Mouse (Mus musculus) megakaryocyte, embryonic 14.5 days (primary cell): ENCODE results near the gene Tmem9. TPM values are rescaled to one million over a fixed set of nuclear protein-coding genes. Genes with fewer than 3 reads are reported as not detected.

Experiments
- H3K27me3 ChIP-seq: replicated peaks from 2 replicates; pipeline ENCODE3; 2012; ENCODE audit warnings: inconsistent platforms
- H3K36me3 ChIP-seq: replicated peaks from 2 replicates; pipeline ENCODE3; 2012; ENCODE audit warnings: low read length, inconsistent platforms, mixed read lengths
- H3K4me1 ChIP-seq: 2 replicates; pipeline ENCODE4 v1.6.1; 2012; ENCODE audit warnings: inconsistent platforms
- H3K4me3 ChIP-seq: replicated peaks from 2 replicates; pipeline ENCODE3; 2012; ENCODE audit warnings: moderate library complexity, mild to moderate bottlenecking, inconsistent platforms
- H3K9me3 ChIP-seq: 2 replicates; pipeline ENCODE4 v1.6.1; 2012; ENCODE audit warnings: inconsistent platforms
- FLI1 ChIP-seq: IDR thresholded peaks from 2 replicates; pipeline ENCODE4 v1.6.1; 2012; ENCODE audit warnings: low read length, inconsistent platforms, mixed read lengths
- GATA1 ChIP-seq: IDR thresholded peaks from 3 replicates; pipeline ENCODE4 v1.6.1; 2012; ENCODE audit warnings: mixed read lengths, low read length, inconsistent platforms, borderline replicate concordance
- polyA plus RNA-seq: library from polyadenylated mRNA; stranded (reverse); fragments of >175 nt; gene quantifications from 2 replicates; pipeline ENCODE4 v1.2.3, GENCODE M21; 2012; ENCODE audit warnings: low replicate concordance; ENCODE audit not compliant: insufficient read depth

The Tmem9 gene
- polyA plus RNA-seq = 6.0 and 24.1 TPM in 2 replicates

DNA sequence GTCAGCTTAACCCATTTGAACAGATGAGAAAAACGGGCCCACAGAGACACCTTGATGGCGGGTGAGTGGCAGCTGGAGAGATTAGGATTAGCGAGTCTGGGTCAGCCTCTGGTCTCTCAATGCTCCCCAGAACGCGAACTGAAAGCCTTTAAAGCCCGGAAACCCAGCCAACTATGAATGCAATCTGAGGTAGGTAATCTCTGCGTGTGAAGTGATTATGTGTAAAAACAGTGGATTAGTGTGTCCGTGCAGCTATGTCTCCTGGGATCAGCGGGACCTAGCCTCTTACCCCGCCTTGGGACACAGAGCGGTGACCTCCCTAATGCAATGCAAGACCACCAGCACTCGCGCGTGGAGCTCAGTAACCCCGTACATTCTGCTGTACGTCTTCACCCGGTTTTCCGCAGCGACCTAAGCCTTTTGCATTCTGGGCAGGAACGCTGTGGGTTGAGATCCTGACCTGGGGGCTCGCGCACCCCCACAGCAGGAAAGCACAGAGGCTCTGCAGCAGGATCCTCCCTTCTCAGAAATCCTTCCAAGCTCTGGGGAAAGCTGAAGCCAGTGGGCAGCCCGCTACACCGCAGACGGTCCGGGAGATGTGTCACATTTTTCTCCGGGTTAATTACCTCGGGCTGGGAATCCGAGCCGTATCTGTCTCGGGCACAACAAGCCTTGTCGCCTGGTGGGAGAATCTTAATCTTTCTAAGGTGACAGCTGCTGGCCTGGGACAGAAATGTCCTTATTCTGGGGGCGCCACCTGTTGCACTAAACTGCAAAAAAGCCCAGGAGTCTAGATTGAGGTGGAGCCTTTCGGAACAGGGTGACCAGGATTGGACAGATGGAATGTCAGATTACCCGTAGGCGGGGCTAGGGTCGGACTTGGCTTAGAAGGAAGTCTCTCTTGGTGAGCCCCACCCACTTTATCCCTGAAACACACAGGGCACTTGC, at the start of gene Tmem9:
Gene Tmem9 (plus strand): TSS at position 940 of the 948 bp plus-strand sequence.
- Histone ChIP-seq H3K4me1 (peaks cover 47% of the 10 kb centered on the region), H3K27me3 (peaks cover 46% of the 10 kb centered on the region), H3K36me3 (peaks cover 5% of the 10 kb centered on the region), H3K9me3 (peaks cover 10% of the 10 kb centered on the region), H3K4me3 (peak within 1 kb of the TSS; percentile 87)
- TF ChIP-seq FLI1 = no peak
- TF ChIP-seq GATA1 = no peak

GRCm38 (mm10) chr1:135958483-135958882, 49.5 kb upstream of the Tmem9 start:
- TF ChIP-seq FLI1 (no peak), GATA1 (no peak)
- Histone ChIP-seq H3K9me3 (no peaks in the 10 kb centered on the region), H3K4me3 (no peak overlapping the region), H3K27me3 (peaks cover 79% of the 10 kb centered on the region), H3K4me1 (peaks cover 15% of the 10 kb centered on the region), H3K36me3 (no peaks in the 10 kb centered on the region)

GRCm38 (mm10) chr1:135963177-135963576, 44.8 kb upstream of the Tmem9 start:
- Histone ChIP-seq H3K4me1 (peaks cover 25% of the 10 kb centered on the region), H3K27me3 (peaks cover 90% of the 10 kb centered on the region), H3K9me3 (no peaks in the 10 kb centered on the region), H3K4me3 (no peak overlapping the region), H3K36me3 (no peaks in the 10 kb centered on the region)
- TF ChIP-seq FLI1 (no peak), GATA1 (no peak)

DNA sequence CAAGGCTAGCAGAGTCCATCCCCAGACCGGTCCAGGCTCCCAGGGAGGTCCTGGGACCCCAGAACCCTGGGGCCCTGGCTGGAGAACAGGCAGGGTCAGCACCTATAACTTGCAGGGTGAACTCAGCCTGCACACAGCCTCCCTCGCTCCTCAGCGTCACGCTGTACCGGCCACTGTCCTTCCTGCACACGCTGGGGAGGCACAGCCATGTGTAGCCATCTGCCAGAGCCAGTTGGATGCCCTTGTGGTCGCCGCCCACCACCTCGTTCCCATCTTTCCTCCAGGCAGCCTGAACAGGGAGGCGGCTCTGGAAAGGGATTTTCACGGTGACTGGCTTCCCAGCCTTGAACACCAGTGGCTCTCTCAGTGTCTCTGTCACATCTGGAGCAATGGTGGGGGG, 43.4 kb upstream of the Tmem9 start:
- Histone ChIP-seq H3K9me3 (no peaks in the 10 kb centered on the region), H3K27me3 (peaks cover 96% of the 10 kb centered on the region), H3K4me1 (peaks cover 31% of the 10 kb centered on the region), H3K36me3 (no peaks in the 10 kb centered on the region), H3K4me3 (peak overlapping the region; percentile 52)
- TF ChIP-seq FLI1 = no peak
- no peak for TF ChIP-seq GATA1

DNA sequence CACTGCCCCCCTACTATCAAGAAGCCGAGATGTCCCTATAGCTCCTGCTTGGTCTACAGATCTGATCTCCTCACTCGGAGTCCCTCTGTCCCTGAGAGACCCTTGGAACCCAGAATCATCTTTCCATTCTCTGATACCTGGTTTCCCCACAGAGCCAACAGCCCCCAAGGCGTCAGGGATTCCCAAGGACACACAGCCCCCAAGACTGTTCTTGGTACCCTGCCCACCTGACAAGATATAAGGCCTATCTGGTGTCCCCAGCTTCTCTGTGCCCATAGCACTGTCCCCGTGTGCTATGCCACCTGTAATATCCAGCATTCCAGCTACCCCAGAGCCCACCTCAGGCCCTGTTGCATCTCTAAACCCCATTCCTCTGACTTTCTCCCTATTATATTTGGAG, 40.2 kb upstream of the Tmem9 start:
- peaks cover 57% of the 10 kb centered on the region for H3K4me1 ChIP-seq
- TF ChIP-seq FLI1 (no peak), GATA1 (no peak)
- no peaks in the 10 kb centered on the region for H3K9me3 ChIP-seq
- H3K27me3 ChIP-seq = peaks cover 90% of the 10 kb centered on the region
- no peaks in the 10 kb centered on the region for H3K36me3 ChIP-seq
- no peak overlapping the region for H3K4me3 ChIP-seq

DNA sequence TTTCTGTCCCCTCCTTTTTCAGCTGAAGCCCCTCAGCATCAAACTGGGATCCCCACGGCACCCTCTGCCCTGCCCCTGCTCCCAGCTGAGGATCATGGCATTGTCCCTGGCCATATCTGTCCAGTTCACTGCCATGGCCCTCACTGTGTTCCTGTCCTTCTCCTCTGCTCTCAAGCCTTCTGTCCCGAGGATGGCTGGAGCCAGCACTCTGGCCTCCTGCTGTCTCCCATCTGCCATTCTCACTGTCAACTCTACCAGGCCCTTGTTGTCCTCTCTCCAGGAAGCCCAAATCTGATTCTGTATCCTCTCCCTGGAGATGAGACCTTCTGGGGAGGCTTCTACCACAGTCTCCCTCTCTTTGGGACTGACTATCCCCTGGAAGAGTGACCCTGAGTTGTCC, 37.5 kb upstream of the Tmem9 start:
- H3K36me3 ChIP-seq = no peaks in the 10 kb centered on the region
- H3K9me3 ChIP-seq = no peaks in the 10 kb centered on the region
- H3K4me1 ChIP-seq = peaks cover 41% of the 10 kb centered on the region
- no peak for TF ChIP-seq GATA1
- no peak for TF ChIP-seq FLI1
- peak overlapping the region; percentile 25 for H3K4me3 ChIP-seq
- peaks cover 83% of the 10 kb centered on the region for H3K27me3 ChIP-seq

- no peaks in the 10 kb centered on the region for H3K9me3 ChIP-seq
- no peaks in the 10 kb centered on the region for H3K36me3 ChIP-seq
- peaks cover 79% of the 10 kb centered on the region for H3K27me3 ChIP-seq
- H3K4me1 ChIP-seq = peaks cover 36% of the 10 kb centered on the region
- TF ChIP-seq GATA1 (no peak), FLI1 (no peak)
- no peak overlapping the region for H3K4me3 ChIP-seq
Measured at GRCm38 (mm10) chr1:135972576-135972975, 35.4 kb upstream of the Tmem9 start.

GRCm38 (mm10) chr1:135984105-135984504, 23.8 kb upstream of the Tmem9 start:
- Histone ChIP-seq H3K4me1 (peaks cover 13% of the 10 kb centered on the region), H3K9me3 (no peaks in the 10 kb centered on the region), H3K27me3 (peaks cover 83% of the 10 kb centered on the region), H3K4me3 (no peak overlapping the region), H3K36me3 (no peaks in the 10 kb centered on the region)
- TF ChIP-seq FLI1 = no peak
- TF ChIP-seq GATA1 = no peak

DNA sequence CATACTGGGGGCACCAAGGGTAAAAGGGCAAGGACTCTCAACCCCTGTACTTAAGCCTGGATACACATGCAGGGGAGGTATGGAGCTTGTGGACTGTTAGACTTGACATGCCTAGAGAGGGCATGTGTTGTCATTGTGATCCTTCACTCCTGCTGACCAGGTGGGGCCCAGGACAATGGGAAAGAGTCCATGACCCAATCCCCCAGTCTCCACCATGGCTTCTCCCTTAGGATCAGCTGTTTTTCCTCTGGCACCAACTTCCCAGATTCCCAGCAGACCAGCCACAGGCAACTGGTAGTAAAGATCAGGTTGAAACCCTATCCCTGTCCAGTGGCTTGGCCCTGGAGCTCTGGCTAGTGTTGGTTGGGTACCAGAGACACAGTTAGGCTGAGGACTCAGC, 18.1 kb upstream of the Tmem9 start:
- Histone ChIP-seq H3K4me1 (peaks cover 9% of the 10 kb centered on the region), H3K27me3 (peaks cover 81% of the 10 kb centered on the region)
- TF ChIP-seq GATA1 (no peak), FLI1 (no peak)

GRCm38 (mm10) chr1:135993470-135993869, 14.5 kb upstream of the Tmem9 start:
- Histone ChIP-seq H3K9me3 (peaks cover 21% of the 10 kb centered on the region), H3K27me3 (peaks cover 79% of the 10 kb centered on the region), H3K36me3 (no peaks in the 10 kb centered on the region)

More for the DNA sequence above, 18.1 kb upstream of the Tmem9 start:
- Histone ChIP-seq H3K36me3 (no peaks in the 10 kb centered on the region), H3K4me3 (no peak overlapping the region), H3K9me3 (peaks cover 16% of the 10 kb centered on the region)

More at GRCm38 (mm10) chr1:135993470-135993869, 14.5 kb upstream of the Tmem9 start:
- Histone ChIP-seq H3K4me3 (no peak overlapping the region), H3K4me1 (peaks cover 16% of the 10 kb centered on the region)
- no peak for TF ChIP-seq FLI1
- no peak for TF ChIP-seq GATA1
